Mouse (Mus musculus): ENCODE results near the gene Cog3. TPM values are rescaled to one million over a fixed set of nuclear protein-coding genes. Genes with fewer than 3 reads are reported as not detected.

Gene Cog3
- polyA plus RNA-seq, 1 experiment: 7.1 TPM

- no peak for TF ChIP-seq GATA1 (IDR thresholded peaks at IDR 0.05; ENCODE audit: low read length)
Measured at GRCm38 (mm10) chr14:75727046-75727445, 27.3 kb downstream of the Cog3 start.

GRCm38 (mm10) chr14:75722816-75723215 lies 31.5 kb downstream of the Cog3 start:
- no peak for TF ChIP-seq GATA1 (IDR thresholded peaks at IDR 0.05; ENCODE audit: low read length)

- TF ChIP-seq GATA1 (IDR thresholded peaks at IDR 0.05; ENCODE audit: low read length): no peak
Measured at GRCm38 (mm10) chr14:75721977-75722563, 32.2 kb downstream of the Cog3 start.

GRCm38 (mm10) chr14:75720121-75720520 lies 34.2 kb downstream of the Cog3 start:
- TF ChIP-seq GATA1 (IDR thresholded peaks at IDR 0.05; ENCODE audit: low read length): no peak

GRCm38 (mm10) chr14:75716410-75716809 lies 37.9 kb downstream of the Cog3 start:
- no peak for TF ChIP-seq GATA1 (IDR thresholded peaks at IDR 0.05; ENCODE audit: low read length)

GRCm38 (mm10) chr14:75713661-75714060 lies 40.7 kb downstream of the Cog3 start:
- TF ChIP-seq GATA1 (IDR thresholded peaks at IDR 0.05; ENCODE audit: low read length): no peak

GRCm38 (mm10) chr14:75712687-75713086 lies 41.6 kb downstream of the Cog3 start:
- TF ChIP-seq GATA1 (IDR thresholded peaks at IDR 0.05; ENCODE audit: low read length): no peak

GRCm38 (mm10) chr14:75711731-75712130 lies 42.6 kb downstream of the Cog3 start:
- TF ChIP-seq GATA1 (IDR thresholded peaks at IDR 0.05; ENCODE audit: low read length): no peak

- TF ChIP-seq GATA1 (IDR thresholded peaks at IDR 0.05; ENCODE audit: low read length): no peak
Measured at GRCm38 (mm10) chr14:75708986-75709385, 45.3 kb downstream of the Cog3 start.

GRCm38 (mm10) chr14:75707771-75708170 lies 46.5 kb downstream of the Cog3 start:
- no peak for TF ChIP-seq GATA1 (IDR thresholded peaks at IDR 0.05; ENCODE audit: low read length)

- no peak for TF ChIP-seq GATA1 (IDR thresholded peaks at IDR 0.05; ENCODE audit: low read length)
Measured at GRCm38 (mm10) chr14:75706647-75707046, 47.7 kb downstream of the Cog3 start.

- no peak for TF ChIP-seq GATA1 (IDR thresholded peaks at IDR 0.05; ENCODE audit: low read length)
Measured at GRCm38 (mm10) chr14:75697928-75698327, 56.4 kb downstream of the Cog3 start.

GRCm38 (mm10) chr14:75696096-75696495 lies 58.2 kb downstream of the Cog3 start:
- no peak for TF ChIP-seq GATA1 (IDR thresholded peaks at IDR 0.05; ENCODE audit: low read length)

- no peak for TF ChIP-seq GATA1 (IDR thresholded peaks at IDR 0.05; ENCODE audit: low read length)
Measured at GRCm38 (mm10) chr14:75690428-75690827, 63.9 kb downstream of the Cog3 start.

- TF ChIP-seq GATA1 (IDR thresholded peaks at IDR 0.05; ENCODE audit: low read length): no peak
Measured at GRCm38 (mm10) chr14:75676316-75676715, 78.0 kb downstream of the Cog3 start.

- no peak for TF ChIP-seq GATA1 (IDR thresholded peaks at IDR 0.05; ENCODE audit: low read length)
Measured at GRCm38 (mm10) chr14:75669085-75669645, 85.2 kb downstream of the Cog3 start.

GRCm38 (mm10) chr14:75665430-75666180 lies 88.7 kb downstream of the Cog3 start:
- TF ChIP-seq GATA1 (IDR thresholded peaks at IDR 0.05; ENCODE audit: low read length): no peak
